Mouse (Mus musculus): ENCODE data around the gene Myh14. TPM values are rescaled to one million over a fixed set of nuclear protein-coding genes. Genes with fewer than 3 reads are reported as not detected.
A peak's percentile ranks its signal among the peaks of the same experiment; 100 is the strongest.

The Myh14 gene
- total RNA-seq, 2 experiments from 2014 or later = 11.8 to 14.3 TPM

- DNase-seq = no peak
These were observed 97.6 kb downstream of the Myh14 start for GRCm38 (mm10) chr7:44572956-44573484.

GRCm38 (mm10) chr7:44572213-44572701 lies 98.4 kb downstream of the Myh14 start, which contains the start of gene Napsa:
TSS of gene Napsa (plus strand) at chr7:44572380.
- DNase-seq = no peak

GRCm38 (mm10) chr7:44571811-44572210 lies 98.8 kb downstream of the Myh14 start:
- DNase-seq = no peak

- no peak for DNase-seq
These were observed 99.7 kb downstream of the Myh14 start for GRCm38 (mm10) chr7:44570989-44571388.

GRCm38 (mm10) chr7:44568803-44569202 lies 101.8 kb downstream of the Myh14 start:
- DNase-seq = no peak

- DNase-seq = no peak
These were observed 105.2 kb downstream of the Myh14 start for GRCm38 (mm10) chr7:44565414-44565813.

- no peak for DNase-seq
These were observed 106.2 kb downstream of the Myh14 start for GRCm38 (mm10) chr7:44564486-44564885.

GRCm38 (mm10) chr7:44563284-44563683 lies 107.4 kb downstream of the Myh14 start:
- DNase-seq = no peak

- DNase-seq = peak; percentile 87
These were observed 109.9 kb downstream of the Myh14 start for GRCm38 (mm10) chr7:44560435-44561400.

GRCm38 (mm10) chr7:44557629-44558028 lies 113.0 kb downstream of the Myh14 start:
- DNase-seq = no peak

Other genes starting within 250 kb of the Myh14 start
- 10 to 100 TPM; 50.2 to 51.9 TPM for gene Lrrc4b, start 241.8 kb downstream of the Myh14 start, total RNA-seq (2021)
- 1 to 10 TPM; 2.2 TPM for gene Aspdh, start 205.5 kb downstream of the Myh14 start, total RNA-seq (2021)
- 10 to 100 TPM; 71.8 to 81.4 TPM for gene Josd2, start 202.9 kb downstream of the Myh14 start, total RNA-seq (2021)
- gene Emc10, start 174.3 kb downstream of the Myh14 start, total RNA-seq (2021) = 10 to 100 TPM; 91.4 to 93.4 TPM
- 1 to 10 TPM; 6.3 to 6.7 TPM for gene Fam71e1, start 174.3 kb downstream of the Myh14 start, total RNA-seq (2021)
- 10 to 100 TPM; 15.3 to 15.8 TPM for gene Mybpc2, start 146.2 kb downstream of the Myh14 start, total RNA-seq (2021)
- gene Spib, start 138.8 kb downstream of the Myh14 start, total RNA-seq (2021) = under 1 TPM; 0.43 to 0.76 TPM
- gene Pold1, start 122.0 kb downstream of the Myh14 start, total RNA-seq (2021) = 10 to 100 TPM; 42.4 to 46.5 TPM
- gene Nr1h2, start 116.9 kb downstream of the Myh14 start, total RNA-seq (2021) = 10 to 100 TPM; 45.5 to 47.2 TPM
- gene Napsa, start 98.5 kb downstream of the Myh14 start, total RNA-seq (2021) = under 1 TPM; 0.50 to 0.59 TPM
- under 1 TPM; 0.38 to 0.43 TPM for gene Kcnc3, start 80.2 kb downstream of the Myh14 start, total RNA-seq (2021)
- not detected for gene Izumo2, start 37.9 kb upstream of the Myh14 start, total RNA-seq (2021)
- 10 to 100 TPM; 28.4 to 28.9 TPM for gene Vrk3, start 77.6 kb upstream of the Myh14 start, total RNA-seq (2021)
- under 1 TPM; 0.19 to 0.20 TPM for gene Zfp473, start 80.2 kb upstream of the Myh14 start, total RNA-seq (2021)
- 10 to 100 TPM; 69.3 to 69.9 TPM for gene Nup62, start 145.2 kb upstream of the Myh14 start, total RNA-seq (2021)
- gene Il4i1, start 145.5 kb upstream of the Myh14 start, total RNA-seq (2021) = 1 to 10 TPM; 1.4 to 2.0 TPM
- gene Atf5, start 145.8 kb upstream of the Myh14 start, total RNA-seq (2021) = 10 to 100 TPM; 34.9 to 37.2 TPM
- 10 to 100 TPM; 70.6 to 82.6 TPM for gene Akt1s1, start 178.1 kb upstream of the Myh14 start, total RNA-seq (2021)
- 10 to 100 TPM; 33.0 to 38.0 TPM for gene Tbc1d17, start 178.2 kb upstream of the Myh14 start, total RNA-seq (2021)
- 10 to 100 TPM; 19.6 to 19.9 TPM for gene Pnkp, start 186.3 kb upstream of the Myh14 start, total RNA-seq (2021)
- 100 to 1,000 TPM; 237 to 248 TPM for gene Ptov1, start 198.9 kb upstream of the Myh14 start, total RNA-seq (2021)
- 10 to 100 TPM; 74.6 to 76.3 TPM for gene Med25, start 221.9 kb upstream of the Myh14 start, total RNA-seq (2021)
- gene Fuz, start 225.2 kb upstream of the Myh14 start, total RNA-seq (2021) = 10 to 100 TPM; 10.7 to 10.8 TPM